Mouse (Mus musculus): ENCODE data around the gene Skor1. TPM values are rescaled to one million over a fixed set of nuclear protein-coding genes. Genes with fewer than 3 reads are reported as not detected.
A peak's percentile ranks its signal among the peaks of the same experiment; 100 is the strongest.

Skor1 gene
- polyA plus RNA-seq, 1 experiment from 2014 or later, result 7.7 TPM

DNA sequence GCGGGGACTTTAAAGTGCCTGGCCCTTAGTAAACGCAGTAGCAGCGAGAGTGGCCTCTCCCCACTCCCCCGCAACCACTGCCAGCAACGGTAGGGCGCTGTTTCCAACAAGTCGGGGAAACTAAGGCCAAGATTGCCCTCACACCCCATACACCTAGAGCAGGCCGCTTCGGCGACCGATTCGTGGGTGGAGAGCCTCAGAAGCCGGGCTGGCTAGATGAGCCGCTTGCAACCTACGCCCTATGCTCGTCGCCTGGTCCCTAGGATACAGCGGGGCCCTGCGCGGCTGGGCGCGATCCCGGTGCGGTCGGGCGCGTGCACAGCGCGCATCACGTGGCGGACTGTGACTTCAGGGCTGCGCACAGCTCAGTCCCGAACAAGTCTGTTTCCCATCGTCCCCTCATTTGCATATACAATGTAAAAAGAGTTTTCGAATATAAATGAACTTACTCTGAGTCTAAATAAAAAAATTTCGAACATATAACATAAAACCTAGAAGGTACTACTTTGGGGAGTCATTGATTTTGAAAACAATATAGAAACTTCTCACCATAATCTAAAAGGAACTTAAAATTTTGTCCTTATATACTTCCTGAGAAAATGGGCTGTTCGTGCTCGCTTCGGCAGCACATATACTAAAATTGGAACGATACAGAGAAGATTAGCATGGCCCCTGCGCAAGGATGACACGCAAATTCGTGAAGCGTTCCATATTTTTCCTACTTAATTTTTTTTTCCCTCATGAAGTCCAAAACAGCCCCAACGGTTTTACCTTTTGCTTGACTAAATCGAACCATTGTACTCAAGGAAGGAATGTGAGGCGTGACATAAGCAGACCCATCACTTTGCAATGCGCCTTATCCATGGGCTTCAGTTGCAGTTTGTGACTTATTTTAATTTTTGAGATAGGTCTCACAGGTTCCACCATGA, 15.8 kb downstream of the Skor1 start:
- DNase-seq (ENCODE audit: low spot score) (peak; percentile 96), ATAC-seq (ENCODE audit: insufficient read depth, low FRiP score, low TSS enrichment) (peak; percentile 97)
- Histone ChIP-seq H3K4me1 (ENCODE audit: control insufficient read depth, insufficient read depth, low read length) (peaks cover 9% of the 10 kb centered on the region; the same call in 1 of the 2 replicates), H3K9me3 (ENCODE audit: control insufficient read depth, low read length) (no peaks in the 10 kb centered on the region), H3K27ac (ENCODE audit: low read depth, low read length) (peak overlapping the region; percentile 67; the same call in 1 of the 2 replicates), H3K4me2 (ENCODE audit: low read depth) (peak overlapping the region; percentile 86), H3K36me3 (ENCODE audit: control insufficient read depth, insufficient read depth, low read length) (no peaks in the 10 kb centered on the region), H3K4me3 (ENCODE audit: low read depth, low read length) (peak overlapping the region; percentile 64), H3K9ac (ENCODE audit: low read length) (peak overlapping the region; percentile 68), H3K27me3 (ENCODE audit: control insufficient read depth, insufficient read depth, low read length) (peaks cover 48% of the 10 kb centered on the region)
- WGBS, result under 1% methylated on average over 48 of the region's 48 CpGs

GRCm38 (mm10) chr9:63131957-63132602, 16.7 kb downstream of the Skor1 start:
- ATAC-seq (ENCODE audit: insufficient read depth, low FRiP score, low TSS enrichment), result peak; percentile 21; the same call in 1 of the 2 replicates
- H3K4me1 ChIP-seq (ENCODE audit: control insufficient read depth, insufficient read depth, low read length), result peaks cover 9% of the 10 kb centered on the region; the same call in 1 of the 2 replicates
- DNase-seq (ENCODE audit: low spot score), result peak; percentile 61
- no peaks in the 10 kb centered on the region for H3K9me3 ChIP-seq (ENCODE audit: control insufficient read depth, low read length)
- peak overlapping the region; percentile 86 for H3K4me2 ChIP-seq (ENCODE audit: low read depth)
- H3K27ac ChIP-seq (ENCODE audit: low read depth, low read length), result no peak overlapping the region
- peak overlapping the region; percentile 68 for H3K9ac ChIP-seq (ENCODE audit: low read length)
- WGBS, result 1% methylated on average over 28 of the region's 28 CpGs
- peaks cover 39% of the 10 kb centered on the region for H3K27me3 ChIP-seq (ENCODE audit: control insufficient read depth, insufficient read depth, low read length)
- H3K36me3 ChIP-seq (ENCODE audit: control insufficient read depth, insufficient read depth, low read length), result no peaks in the 10 kb centered on the region
- peak overlapping the region; percentile 64 for H3K4me3 ChIP-seq (ENCODE audit: low read depth, low read length)

DNA sequence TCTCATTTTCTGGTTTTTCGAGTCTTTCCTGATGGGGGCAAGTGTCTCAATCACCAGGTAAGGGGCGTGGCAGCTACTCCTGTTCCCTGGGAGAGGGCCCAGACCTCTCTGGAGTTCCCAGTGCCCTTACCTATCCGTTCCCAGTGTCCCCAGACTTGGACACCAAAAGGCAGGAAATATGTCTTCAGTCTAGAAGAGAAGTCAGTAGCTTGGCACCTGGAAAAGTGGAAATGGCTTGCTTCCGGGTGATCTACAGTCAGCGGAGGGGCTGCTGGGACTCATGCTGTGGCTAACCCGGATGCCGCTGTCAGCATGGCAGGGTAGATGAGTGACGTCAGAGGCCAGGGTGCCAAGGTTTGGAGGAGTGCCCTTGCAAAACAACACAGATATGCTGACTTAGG, 19.1 kb downstream of the Skor1 start:
- Histone ChIP-seq H3K27me3 (ENCODE audit: control insufficient read depth, insufficient read depth, low read length) (peaks cover 15% of the 10 kb centered on the region), H3K4me2 (ENCODE audit: low read depth) (no peak overlapping the region), H3K9me3 (ENCODE audit: control insufficient read depth, low read length) (no peaks in the 10 kb centered on the region), H3K4me3 (ENCODE audit: low read depth, low read length) (no peak overlapping the region), H3K27ac (ENCODE audit: low read depth, low read length) (no peak overlapping the region), H3K9ac (ENCODE audit: low read length) (no peak overlapping the region), H3K36me3 (ENCODE audit: control insufficient read depth, insufficient read depth, low read length) (no peaks in the 10 kb centered on the region), H3K4me1 (ENCODE audit: control insufficient read depth, insufficient read depth, low read length) (peaks cover 7% of the 10 kb centered on the region; the same call in 1 of the 2 replicates)
- WGBS, result 79% methylated on average over 8 of the region's 8 CpGs
- no peak for ATAC-seq (ENCODE audit: insufficient read depth, low FRiP score, low TSS enrichment)
- DNase-seq (ENCODE audit: low spot score), result no peak

GRCm38 (mm10) chr9:63124512-63124911, 24.2 kb downstream of the Skor1 start:
- Histone ChIP-seq H3K27ac (ENCODE audit: low read depth, low read length) (no peak overlapping the region), H3K4me1 (ENCODE audit: control insufficient read depth, insufficient read depth, low read length) (0 out of 2 replicates have a peak, but pooled peaks cover 5% of the 10 kb centered on the region), H3K27me3 (ENCODE audit: control insufficient read depth, insufficient read depth, low read length) (no peaks in the 10 kb centered on the region), H3K9ac (ENCODE audit: low read length) (no peak overlapping the region), H3K36me3 (ENCODE audit: control insufficient read depth, insufficient read depth, low read length) (no peaks in the 10 kb centered on the region), H3K4me3 (ENCODE audit: low read depth, low read length) (no peak overlapping the region), H3K9me3 (ENCODE audit: control insufficient read depth, low read length) (no peaks in the 10 kb centered on the region), H3K4me2 (ENCODE audit: low read depth) (no peak overlapping the region)
- WGBS, result 45% methylated on average over 9 of the region's 9 CpGs
- no peak for ATAC-seq (ENCODE audit: insufficient read depth, low FRiP score, low TSS enrichment)
- no peak for DNase-seq (ENCODE audit: low spot score)

DNA sequence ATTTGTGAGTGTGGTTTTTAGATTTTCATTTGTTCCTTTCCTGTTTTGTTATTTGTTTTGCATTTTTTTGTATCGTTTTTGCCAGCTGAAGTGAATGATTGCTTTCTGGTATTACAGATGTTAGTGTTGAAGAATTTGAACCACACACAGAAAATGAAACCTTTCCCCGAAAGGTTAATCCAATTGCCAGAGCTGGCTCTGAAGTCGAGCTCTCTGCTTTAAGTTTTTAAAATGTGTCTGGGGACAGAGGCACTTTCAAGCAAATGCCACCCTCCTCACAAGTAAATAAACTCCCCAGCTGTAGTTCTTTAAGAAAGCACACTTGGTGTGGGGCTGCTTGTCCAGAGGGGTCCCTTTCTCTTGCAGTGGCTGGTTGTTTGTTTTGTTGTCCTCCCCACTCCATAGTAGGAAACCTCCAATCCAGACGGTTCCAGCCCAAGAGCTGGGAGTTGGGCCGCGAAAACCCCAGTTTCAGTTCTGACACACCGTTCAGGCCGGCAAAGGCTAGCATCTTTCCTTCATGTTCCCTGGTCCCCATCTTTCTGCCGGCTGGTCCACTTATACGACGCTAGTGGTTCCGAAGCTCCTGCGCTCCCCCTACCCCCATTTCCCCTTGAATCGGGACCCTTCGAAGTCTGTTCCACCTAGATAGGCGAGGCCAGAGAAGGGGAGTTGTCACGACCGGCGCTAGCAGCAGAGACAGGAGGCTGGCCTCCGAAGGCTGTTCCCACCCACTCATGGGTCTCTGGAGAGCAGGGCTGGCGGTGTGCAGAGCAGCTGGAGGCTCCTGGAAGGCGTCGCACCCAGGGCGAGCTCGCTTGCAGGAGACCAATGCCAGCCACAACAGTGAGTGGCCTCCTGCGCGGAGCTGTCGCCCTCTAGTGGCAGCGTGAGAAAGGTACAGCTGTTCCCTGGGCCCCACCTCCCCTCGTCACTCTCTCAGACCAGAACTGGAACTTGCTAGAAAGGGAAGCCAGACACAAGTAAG, 25.0 kb downstream of the Skor1 start:
- WGBS, result 7% methylated on average over 30 of the region's 30 CpGs
- ATAC-seq (ENCODE audit: insufficient read depth, low FRiP score, low TSS enrichment), result peak; percentile 82; the same call in 1 of the 2 replicates
- peak; percentile 93 for DNase-seq (ENCODE audit: low spot score)
- no peaks in the 10 kb centered on the region for H3K27me3 ChIP-seq (ENCODE audit: control insufficient read depth, insufficient read depth, low read length)
- no peak overlapping the region for H3K27ac ChIP-seq (ENCODE audit: low read depth, low read length)
- H3K36me3 ChIP-seq (ENCODE audit: control insufficient read depth, insufficient read depth, low read length), result no peaks in the 10 kb centered on the region
- H3K4me3 ChIP-seq (ENCODE audit: low read depth, low read length), result peak overlapping the region; percentile 34
- peak overlapping the region; percentile 67 for H3K9ac ChIP-seq (ENCODE audit: low read length)
- peak overlapping the region; percentile 83 for H3K4me2 ChIP-seq (ENCODE audit: low read depth)
- 0 out of 2 replicates have a peak, but pooled peaks cover 5% of the 10 kb centered on the region for H3K4me1 ChIP-seq (ENCODE audit: control insufficient read depth, insufficient read depth, low read length)
- H3K9me3 ChIP-seq (ENCODE audit: control insufficient read depth, low read length), result no peaks in the 10 kb centered on the region

DNA sequence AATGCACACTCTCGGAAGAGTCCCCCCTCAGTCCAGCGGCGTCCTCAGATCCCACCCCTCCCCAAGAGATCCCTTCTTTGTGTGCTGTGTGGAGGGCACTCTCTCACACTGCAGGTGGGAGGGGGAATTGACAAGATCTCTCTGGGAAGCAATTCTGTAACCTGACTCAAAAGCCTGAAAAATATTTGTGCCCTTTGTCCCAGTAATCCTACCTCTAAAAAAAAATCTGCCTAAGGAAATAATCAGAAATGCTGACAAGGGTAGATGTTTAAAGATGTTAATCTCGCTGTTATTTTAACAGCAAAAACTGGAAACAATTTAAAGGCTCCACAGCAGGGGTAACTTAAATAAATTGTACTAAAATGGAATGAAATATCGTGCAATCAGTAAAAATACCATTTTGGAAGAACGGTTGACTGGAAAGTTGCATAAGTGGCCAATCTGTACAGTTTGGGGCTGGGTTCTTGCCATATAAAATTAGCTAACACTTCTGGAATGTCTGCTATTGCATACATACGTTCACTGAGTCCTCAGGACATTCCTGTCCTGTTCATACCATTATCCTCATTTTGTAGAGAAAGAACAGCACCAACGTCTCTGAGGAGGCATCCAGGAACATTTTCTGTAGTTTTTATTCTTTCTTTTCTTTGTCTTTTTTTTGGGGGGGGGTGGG, 26.5 kb downstream of the Skor1 start:
- Histone ChIP-seq H3K36me3 (ENCODE audit: control insufficient read depth, insufficient read depth, low read length) (no peaks in the 10 kb centered on the region), H3K9ac (ENCODE audit: low read length) (no peak overlapping the region), H3K27me3 (ENCODE audit: control insufficient read depth, insufficient read depth, low read length) (no peaks in the 10 kb centered on the region), H3K4me2 (ENCODE audit: low read depth) (no peak overlapping the region), H3K27ac (ENCODE audit: low read depth, low read length) (no peak overlapping the region), H3K4me1 (ENCODE audit: control insufficient read depth, insufficient read depth, low read length) (0 out of 2 replicates have a peak, but pooled peaks cover 5% of the 10 kb centered on the region), H3K9me3 (ENCODE audit: control insufficient read depth, low read length) (no peaks in the 10 kb centered on the region), H3K4me3 (ENCODE audit: low read depth, low read length) (no peak overlapping the region)
- no peak for DNase-seq (ENCODE audit: low spot score)
- 65% methylated on average over 8 of the region's 8 CpGs for WGBS
- no peak for ATAC-seq (ENCODE audit: insufficient read depth, low FRiP score, low TSS enrichment)

GRCm38 (mm10) chr9:63118385-63118784, 30.4 kb downstream of the Skor1 start:
- H3K36me3 ChIP-seq (ENCODE audit: control insufficient read depth, insufficient read depth, low read length), result no peaks in the 10 kb centered on the region
- H3K9ac ChIP-seq (ENCODE audit: low read length), result no peak overlapping the region
- H3K27me3 ChIP-seq (ENCODE audit: control insufficient read depth, insufficient read depth, low read length), result no peaks in the 10 kb centered on the region
- H3K9me3 ChIP-seq (ENCODE audit: control insufficient read depth, low read length), result no peaks in the 10 kb centered on the region
- DNase-seq (ENCODE audit: low spot score), result no peak
- H3K4me2 ChIP-seq (ENCODE audit: low read depth), result no peak overlapping the region
- WGBS, result 56% methylated on average over 5 of the region's 5 CpGs
- H3K4me1 ChIP-seq (ENCODE audit: control insufficient read depth, insufficient read depth, low read length), result no peaks in the 10 kb centered on the region
- H3K4me3 ChIP-seq (ENCODE audit: low read depth, low read length), result no peak overlapping the region
- H3K27ac ChIP-seq (ENCODE audit: low read depth, low read length), result no peak overlapping the region
- no peak for ATAC-seq (ENCODE audit: insufficient read depth, low FRiP score, low TSS enrichment)

Measured in neural tube, embryonic 11.5 days (tissue).